Mouse (Mus musculus) kidney, adult 2 months (tissue): ENCODE results near the gene Ubac2.

ENCODE experiments used
- CTCF ChIP-seq: fragments of 200-500 bp; conservative IDR thresholded peaks from 2 replicates; pipeline ENCODE4 v1.5.1; 2011; ENCODE audit warnings: low read depth, mild to moderate bottlenecking, control low read depth, low read length, moderate library complexity, mixed read lengths; ENCODE audit not compliant: insufficient read depth, insufficient read length
- POLR2A ChIP-seq: fragments of 200-500 bp; IDR thresholded peaks from one replicate; pipeline ENCODE4 v1.6.1; 2011; ENCODE audit warnings: low read depth, low read length, control low read depth

- no peak for TF ChIP-seq CTCF
- TF ChIP-seq POLR2A, result no peak
These were observed 131.1 kb downstream of the Ubac2 start for GRCm38 (mm10) chr14:122009502-122009901.
